Mouse (Mus musculus) granulocyte monocyte progenitor cell, adult 5-6 weeks (primary cell): ENCODE measurements around the gene Hacd1. TPM values are rescaled to one million over a fixed set of nuclear protein-coding genes. Genes with fewer than 3 reads are reported as not detected.

Source experiments
- total RNA-seq, 2 experiments: library from RNA; stranded (forward) in 1 of 2; stranded (reverse) in 1 of 2; fragments of 200-712, 200-1000 nt in 1 of 2; fragments of >200 nt in 1 of 2; fragmentation: Nextera tagmentation in 1 of 2; gene quantifications; 2 replicates each; pipeline ENCODE4 v1.2.3; 2014 to 2017

Hacd1 gene
- total RNA-seq, 2 experiments from 2014 or later: 41.7 to 82.2 TPM

Other genes with a start within 250 kb of the Hacd1 start
- gene Stam, start 18.0 kb upstream of the Hacd1 start, total RNA-seq (2014; fragmentation: Nextera tagmentation): 29.2 and 51.3 TPM in 2 replicates
- gene Stam, start 18.0 kb upstream of the Hacd1 start, total RNA-seq (2017): 28.2 and 30.6 TPM in 2 replicates
- gene Tmem236, start 118.4 kb upstream of the Hacd1 start, total RNA-seq (2014; fragmentation: Nextera tagmentation): not detected in 2 replicates
- not detected in 2 replicates for gene Tmem236, start 118.4 kb upstream of the Hacd1 start, total RNA-seq (2017)
- 0.88 and 1.4 TPM in 2 replicates for gene Mrc1, start 173.3 kb upstream of the Hacd1 start, total RNA-seq (2014; fragmentation: Nextera tagmentation)
- 0.82 and 1.1 TPM in 2 replicates for gene Mrc1, start 173.3 kb upstream of the Hacd1 start, total RNA-seq (2017)